Mouse (Mus musculus) MEL (cell line): ENCODE measurements around the gene Nploc4. TPM values are rescaled to one million over a fixed set of nuclear protein-coding genes. Genes with fewer than 3 reads are reported as not detected.

Experiments used
- DNase-seq: peaks from one replicate; pipeline ENCODE4 v3.0.0; 2011; ENCODE audit warnings: low read depth, low spot score
- H3K27ac ChIP-seq: 2 replicates; pipeline ENCODE4 v1.5.1; 2012; ENCODE audit warnings: low read depth, mild to moderate bottlenecking, control low read depth, low read length, moderate library complexity; ENCODE audit not compliant: control insufficient read depth
- H3K27me3 ChIP-seq, 2 experiments: fragments of 150-350 bp in 1 of 2; sonication (generic) in 1 of 2; 2 replicates each; pipeline ENCODE4 v1.6.1; 2012; ENCODE audit warnings: low read length in 2 of 2, mild to moderate bottlenecking in 2 of 2, improper control_type of control experiment in 1 of 2, moderate library complexity in 1 of 2; ENCODE audit not compliant: insufficient read depth in 2 of 2, control insufficient read depth in 1 of 2
- H3K36me3 ChIP-seq, 2 experiments: 2 replicates each; pipeline ENCODE4 v1.6.1; 2012 to 2014; ENCODE audit warnings: low read length in 2 of 2, improper control_type of control experiment in 1 of 2, inconsistent platforms in 1 of 2, mild to moderate bottlenecking in 1 of 2; ENCODE audit not compliant: insufficient read depth in 2 of 2, control insufficient read depth in 1 of 2
- H3K4me1 ChIP-seq, 2 experiments: fragments of 150-350 bp in 1 of 2; sonication (generic) in 1 of 2; 2 replicates each; pipeline ENCODE4 v1.6.1; 2012; ENCODE audit warnings: low read length in 2 of 2, improper control_type of control experiment in 1 of 2, mild to moderate bottlenecking in 1 of 2; ENCODE audit not compliant: insufficient read depth in 2 of 2, control insufficient read depth in 1 of 2
- H3K4me3 ChIP-seq, 2 experiments: fragments of 150-350 bp in 1 of 2; sonication (generic) in 1 of 2; 2 replicates each; pipeline ENCODE4 v1.5.1; 2012; ENCODE audit warnings: low read depth in 2 of 2, low read length in 2 of 2, mild to moderate bottlenecking in 2 of 2, moderate library complexity in 2 of 2, control low read depth in 1 of 2, improper control_type of control experiment in 1 of 2; ENCODE audit not compliant: control insufficient read depth in 1 of 2, insufficient read depth in 1 of 2
- H3K79me2 ChIP-seq: 2 replicates; pipeline ENCODE4 v1.6.1; 2012; ENCODE audit warnings: mild to moderate bottlenecking, low read length, moderate library complexity; ENCODE audit not compliant: control insufficient read depth, poor library complexity, insufficient read depth
- H3K9ac ChIP-seq: 2 replicates; pipeline ENCODE4 v1.6.1; 2012; ENCODE audit warnings: low read depth, mild to moderate bottlenecking, control low read depth, low read length, moderate library complexity; ENCODE audit not compliant: control insufficient read depth, poor library complexity, severe bottlenecking
- H3K9me3 ChIP-seq: fragments of 150-350 bp; sonication (generic); replicated peaks from 2 replicates; pipeline ENCODE4 v1.6.1; 2012; ENCODE audit warnings: mild to moderate bottlenecking, low read length, improper control_type of control experiment, moderate library complexity; ENCODE audit not compliant: insufficient read depth
- ETS1 ChIP-seq: IDR thresholded peaks from 2 replicates; pipeline ENCODE4 v1.6.1; 2012; ENCODE audit warnings: low read depth, mild to moderate bottlenecking, inconsistent platforms, low read length, improper control_type of control experiment, moderate library complexity
- GABPA ChIP-seq: IDR thresholded peaks from 2 replicates; pipeline ENCODE4 v1.6.1; 2012; ENCODE audit warnings: low read depth, mild to moderate bottlenecking, inconsistent platforms, low read length, improper control_type of control experiment, moderate library complexity
- GATA1 ChIP-seq: IDR thresholded peaks from 2 replicates; pipeline ENCODE4 v1.6.1; 2011; ENCODE audit warnings: low read depth, low read length, improper control_type of control experiment
- MAX ChIP-seq: IDR thresholded peaks from 2 replicates; pipeline ENCODE4 v1.6.1; 2011; ENCODE audit warnings: low read length, improper control_type of control experiment
- MEF2A ChIP-seq: IDR thresholded peaks from 2 replicates; pipeline ENCODE4 v1.6.1; 2014; ENCODE audit warnings: low read depth, mild to moderate bottlenecking, inconsistent platforms, low read length, improper control_type of control experiment; ENCODE audit not compliant: poor library complexity, insufficient replicate concordance, severe bottlenecking; ENCODE audit errors: extremely low read depth
- MYC ChIP-seq: IDR thresholded peaks from 2 replicates; pipeline ENCODE4 v1.6.1; 2011; ENCODE audit warnings: low read depth, mild to moderate bottlenecking, low read length, improper control_type of control experiment, moderate library complexity
- POLR2A ChIP-seq, 2 experiments: IDR thresholded peaks; 2 replicates each; pipeline ENCODE4 v1.6.1; 2011 to 2012; ENCODE audit warnings: low read length in 2 of 2, mild to moderate bottlenecking in 2 of 2, control low read depth in 1 of 2, improper control_type of control experiment in 1 of 2, low read depth in 1 of 2, moderate library complexity in 1 of 2; ENCODE audit not compliant: control insufficient read depth in 1 of 2, insufficient read depth in 1 of 2, poor library complexity in 1 of 2
- POLR2AphosphoS2 ChIP-seq: IDR thresholded peaks from 2 replicates; pipeline ENCODE4 v1.6.1; 2011; ENCODE audit warnings: low read length, improper control_type of control experiment
- RAD21 ChIP-seq: IDR thresholded peaks from 2 replicates; pipeline ENCODE4 v1.6.1; 2011; ENCODE audit warnings: mild to moderate bottlenecking, low read depth, low read length, improper control_type of control experiment
- RCOR1 ChIP-seq: IDR thresholded peaks from 2 replicates; pipeline ENCODE4 v1.6.1; 2012; ENCODE audit warnings: low read depth, mild to moderate bottlenecking, inconsistent platforms, low read length, improper control_type of control experiment
- SIN3A ChIP-seq: IDR thresholded peaks from 2 replicates; pipeline ENCODE4 v1.6.1; 2012; ENCODE audit warnings: low read length, improper control_type of control experiment, inconsistent platforms
- SMC3 ChIP-seq: IDR thresholded peaks from 2 replicates; pipeline ENCODE4 v1.6.1; 2011; ENCODE audit warnings: low read depth, low read length, improper control_type of control experiment
- TAL1 ChIP-seq: IDR thresholded peaks from 2 replicates; pipeline ENCODE4 v1.6.1; 2012; ENCODE audit warnings: mild to moderate bottlenecking, inconsistent platforms, low read length, moderate library complexity, mixed read lengths
- TCF12 ChIP-seq: IDR thresholded peaks from 2 replicates; pipeline ENCODE4 v1.6.1; 2014; ENCODE audit warnings: low read depth, mild to moderate bottlenecking, inconsistent platforms, low read length, improper control_type of control experiment, moderate library complexity
- UBTF ChIP-seq: IDR thresholded peaks from 2 replicates; pipeline ENCODE4 v1.6.1; 2012; ENCODE audit warnings: low read depth, mild to moderate bottlenecking, inconsistent platforms, low read length, improper control_type of control experiment, moderate library complexity, borderline replicate concordance; ENCODE audit not compliant: insufficient read depth
- USF1 ChIP-seq: IDR thresholded peaks from 2 replicates; pipeline ENCODE4 v1.6.1; 2014; ENCODE audit warnings: low read depth, mild to moderate bottlenecking, inconsistent platforms, low read length, improper control_type of control experiment, moderate library complexity
- USF2 ChIP-seq, 2 experiments: IDR thresholded peaks; 2 replicates each; pipeline ENCODE4 v1.6.1; 2011 to 2012; ENCODE audit warnings: improper control_type of control experiment in 2 of 2, low read length in 2 of 2, borderline replicate concordance in 1 of 2, inconsistent platforms in 1 of 2, low read depth in 1 of 2, mild to moderate bottlenecking in 1 of 2; ENCODE audit not compliant: insufficient read depth in 1 of 2
- ZC3H11A ChIP-seq: IDR thresholded peaks from 2 replicates; pipeline ENCODE4 v1.6.1; 2012; ENCODE audit warnings: low read depth, mild to moderate bottlenecking, inconsistent platforms, low read length, improper control_type of control experiment
- ZKSCAN1 ChIP-seq: IDR thresholded peaks from 2 replicates; pipeline ENCODE4 v1.6.1; 2012; ENCODE audit warnings: low read depth, mild to moderate bottlenecking, inconsistent platforms, low read length, improper control_type of control experiment, moderate library complexity
- ZMIZ1 ChIP-seq: IDR thresholded peaks from 2 replicates; pipeline ENCODE4 v1.6.1; 2012; ENCODE audit warnings: low read depth, mild to moderate bottlenecking, inconsistent platforms, low read length, improper control_type of control experiment, moderate library complexity
- polyA plus RNA-seq, 2 experiments: library from polyadenylated mRNA; stranded (reverse) in 1 of 2; unstranded in 1 of 2; fragments of >175 nt in 1 of 2; fragments of >200 nt in 1 of 2; gene quantifications; 2 replicates each; pipeline versions ENCODE4 v1.2.1 to v1.2.4; 2012; ENCODE audit warnings: low replicate concordance in 2 of 2, low read depth in 1 of 2; ENCODE audit not compliant: insufficient read length in 2 of 2, insufficient read depth in 1 of 2, missing spikeins in 1 of 2
- total RNA-seq: library from RNA; depleted of rRNA; stranded (reverse); fragments of 300-350 nt; gene quantifications from 2 replicates; pipeline ENCODE4 v1.2.3, GENCODE M21; 2012

Gene Nploc4
- total and polyA plus RNA-seq, 3 experiments, result 77.4 to 352 (median 117) TPM

- no peaks in the 10 kb centered on the region for H3K4me1 ChIP-seq
- no peaks in the 10 kb centered on the region for H3K27me3 ChIP-seq
These were observed 71.0 kb downstream of the Nploc4 start for GRCm38 (mm10) chr11:120366443-120367027.

DNA sequence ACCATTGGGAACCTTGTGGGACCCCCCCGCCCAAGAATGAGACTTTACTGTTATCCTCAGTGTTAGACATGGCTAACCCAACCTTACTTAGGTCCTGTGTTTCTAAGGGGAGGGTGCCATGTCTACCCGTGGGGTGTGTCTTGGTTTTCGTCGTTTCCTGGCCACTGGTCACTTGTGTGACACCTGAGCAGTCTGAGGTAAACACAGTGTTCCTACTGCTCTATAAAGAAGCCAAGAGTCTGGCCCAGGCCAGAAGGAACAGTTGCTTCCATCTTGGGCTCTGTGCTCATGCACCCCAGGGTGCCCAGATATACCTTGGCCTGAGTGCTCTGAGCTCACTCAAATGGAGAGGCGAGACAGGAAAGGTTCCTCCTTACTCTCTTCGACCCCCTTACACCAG lies 74.6 kb downstream of the Nploc4 start:
- no peak overlapping the region for H3K27ac ChIP-seq
- no peak overlapping the region for H3K9ac ChIP-seq
- peaks cover 0 to 3% of the 10 kb centered on the region in 2 experiments; a peak in 1 of 4 replicates for H3K36me3 ChIP-seq
- H3K27me3 ChIP-seq, result no peaks in the 10 kb centered on the region
- no peaks in the 10 kb centered on the region for H3K79me2 ChIP-seq
- peaks cover 0 to 10% of the 10 kb centered on the region in 2 experiments; a peak in 3 of 4 replicates for H3K4me1 ChIP-seq
- TF ChIP-seq TAL1 (no peak), POLR2A (IDR thresholded peaks at IDR 0.05; ENCODE audit: control insufficient read depth in 1 of 2, insufficient read depth in 1 of 2, low read depth in 1 of 2, low read length in 2 of 2, poor library complexity in 1 of 2) (no peak), MAX (no peak), POLR2AphosphoS2 (no peak)
- H3K4me3 ChIP-seq, result no peak overlapping the region
- DNase-seq, result no peak
- no peaks in the 10 kb centered on the region for H3K9me3 ChIP-seq

More at GRCm38 (mm10) chr11:120366443-120367027, 71.0 kb downstream of the Nploc4 start:
- TF ChIP-seq RAD21 (no peak), ZC3H11A (no peak), MEF2A (no peak), ZMIZ1 (no peak), UBTF (no peak), RCOR1 (no peak), USF2 (IDR thresholded peaks at IDR 0.05; ENCODE audit: borderline replicate concordance in 1 of 2, insufficient read depth in 1 of 2, low read depth in 1 of 2, low read length in 2 of 2) (no peak), SMC3 (no peak), SIN3A (no peak), GATA1 (no peak), MYC (no peak), POLR2AphosphoS2 (no peak), GABPA (no peak), MAX (no peak), ETS1 (no peak), ZKSCAN1 (no peak), USF1 (no peak), TCF12 (no peak)
- Histone ChIP-seq H3K79me2 (no peaks in the 10 kb centered on the region), H3K36me3 (no peaks in the 10 kb centered on the region), H3K9me3 (no peaks in the 10 kb centered on the region), H3K4me3 (no peak overlapping the region), H3K27ac (no peak overlapping the region), H3K9ac (no peak overlapping the region)
- DNase-seq, result no peak
